Mouse (Mus musculus): Measurements from ENCODE around the gene Id3.

The Id3 gene

GRCm38 (mm10) chr4:136147436-136148135 lies 4.3 kb downstream of the Id3 start:
- DNase-seq (ENCODE audit: low read depth, low spot score), result peak; percentile 77

- no peak for DNase-seq (ENCODE audit: low read depth, low spot score)
Observed at GRCm38 (mm10) chr4:136148342-136149044, 5.2 kb downstream of the Id3 start.

GRCm38 (mm10) chr4:136149045-136149379 lies 5.7 kb downstream of the Id3 start:
- DNase-seq (ENCODE audit: low read depth, low spot score), result no peak

- peak; percentile 48 for DNase-seq (ENCODE audit: low read depth, low spot score)
Observed at GRCm38 (mm10) chr4:136149734-136150133, 6.4 kb downstream of the Id3 start.

GRCm38 (mm10) chr4:136150596-136150995 lies 7.3 kb downstream of the Id3 start:
- no peak for DNase-seq (ENCODE audit: low read depth, low spot score)

- no peak for DNase-seq (ENCODE audit: low read depth, low spot score)
Observed at GRCm38 (mm10) chr4:136152821-136153220, 9.5 kb downstream of the Id3 start.

GRCm38 (mm10) chr4:136154462-136154861 lies 11.2 kb downstream of the Id3 start:
- DNase-seq (ENCODE audit: low read depth, low spot score), result no peak

GRCm38 (mm10) chr4:136158498-136158897 lies 15.2 kb downstream of the Id3 start:
- DNase-seq (ENCODE audit: low read depth, low spot score), result no peak

GRCm38 (mm10) chr4:136159802-136160397 lies 16.6 kb downstream of the Id3 start:
- peak; percentile 89 for DNase-seq (ENCODE audit: low read depth, low spot score)

GRCm38 (mm10) chr4:136163448-136163847 lies 20.2 kb downstream of the Id3 start:
- peak; percentile 75 for DNase-seq (ENCODE audit: low read depth, low spot score)

- no peak for DNase-seq (ENCODE audit: low read depth, low spot score)
Observed at GRCm38 (mm10) chr4:136164981-136165380, 21.7 kb downstream of the Id3 start.

- no peak for DNase-seq (ENCODE audit: low read depth, low spot score)
Observed at GRCm38 (mm10) chr4:136167701-136168100, 24.4 kb downstream of the Id3 start.

- no peak for DNase-seq (ENCODE audit: low read depth, low spot score)
Observed at GRCm38 (mm10) chr4:136170401-136170800, 27.1 kb downstream of the Id3 start.

- DNase-seq (ENCODE audit: low read depth, low spot score), result no peak
Observed at GRCm38 (mm10) chr4:136171455-136171854, 28.2 kb downstream of the Id3 start.

- DNase-seq (ENCODE audit: low read depth, low spot score), result peak; percentile 56
Observed at GRCm38 (mm10) chr4:136172011-136172541, 28.8 kb downstream of the Id3 start, which contains the start of gene E2f2. TSS of gene E2f2 (plus strand) at chr4:136172394.

- no peak for DNase-seq (ENCODE audit: low read depth, low spot score)
Observed at GRCm38 (mm10) chr4:136172542-136173209, 29.4 kb downstream of the Id3 start.

- no peak for DNase-seq (ENCODE audit: low read depth, low spot score)
Observed at GRCm38 (mm10) chr4:136173210-136173715, 30.0 kb downstream of the Id3 start.

GRCm38 (mm10) chr4:136174216-136175193 lies 31.2 kb downstream of the Id3 start:
- no peak for DNase-seq (ENCODE audit: low read depth, low spot score)

GRCm38 (mm10) chr4:136176022-136176552 lies 32.8 kb downstream of the Id3 start:
- DNase-seq (ENCODE audit: low read depth, low spot score), result no peak

- no peak for DNase-seq (ENCODE audit: low read depth, low spot score)
Observed at GRCm38 (mm10) chr4:136177244-136177611, 33.9 kb downstream of the Id3 start.
